ENCODE assay signal across 16 mouse cellular contexts in the genomic region with DNA sequence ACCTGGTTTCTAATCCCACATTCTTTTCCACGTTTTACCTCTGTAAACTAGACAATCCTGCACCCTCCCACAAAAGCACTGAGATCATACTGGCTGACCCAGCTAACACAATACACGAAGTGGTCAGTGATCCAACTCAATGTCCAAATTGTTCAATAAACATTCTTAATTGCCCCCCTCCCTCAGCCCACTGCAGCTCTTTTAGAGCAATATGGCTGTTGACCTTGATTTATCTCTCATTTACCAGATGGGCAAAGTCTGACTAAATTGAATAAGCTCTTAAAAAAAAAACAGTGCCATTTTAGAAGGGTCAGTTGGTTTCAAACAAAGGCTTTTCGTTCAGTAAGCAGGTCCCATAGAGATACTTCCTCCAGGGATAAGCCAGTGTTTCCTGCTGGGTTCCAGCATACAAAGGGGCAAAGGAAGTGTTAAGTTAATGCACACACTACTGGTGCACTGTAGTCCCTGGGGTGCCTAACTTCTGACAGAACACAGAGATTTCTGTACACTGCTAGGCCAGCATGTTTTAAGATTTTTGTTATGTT.
DNase-seq lines count a peak whose midpoint lies in the region; ATAC-seq and TF ChIP-seq lines count a peak whose summit lies in the region.
"Had no signal": no experiment of that assay in that cellular context is flagged by ENCODE, and none has a peak within 500 bp of the region (broad histone marks: within the 10 kb centered on the region; RNA-seq: fewer than 3 reads in every experiment).

No protein-coding gene starts in this region.

- no peaks in the 10 kb centered on the region for H3K9me3 ChIP-seq in heart, embryonic 13.5 days
- H3K9me3 ChIP-seq in kidney, postnatal 0 days (replicated peaks; ENCODE audit: low read length) = no peaks in the 10 kb centered on the region
- no peaks in the 10 kb centered on the region for H3K9me3 ChIP-seq in midbrain, embryonic 14.5 days (ENCODE audit: control insufficient read depth, low read length)
- H3K9me3 ChIP-seq in midbrain, postnatal 0 days (ENCODE audit: low read length) = no peaks in the 10 kb centered on the region
- H3K9me3 ChIP-seq: forebrain, embryonic 12.5 days; limb, embryonic 15.5 days; stomach, embryonic 15.5 days had no signal

- peaks cover 15% of the 10 kb centered on the region for H3K4me1 ChIP-seq in heart, embryonic 13.5 days
- peaks cover 6% of the 10 kb centered on the region for H3K4me1 ChIP-seq in heart, adult 2 months (ENCODE audit: control insufficient read depth, insufficient read depth, low read length)
- peaks cover 5% of the 10 kb centered on the region; the same call in 1 of the 2 replicates for H3K4me1 ChIP-seq in kidney, postnatal 0 days (replicated peaks; ENCODE audit: insufficient read depth, low read length)
- H3K4me1 ChIP-seq in midbrain, embryonic 14.5 days (ENCODE audit: control insufficient read depth, insufficient read depth, low read length) = no peaks in the 10 kb centered on the region
- no peaks in the 10 kb centered on the region for H3K4me1 ChIP-seq in midbrain, postnatal 0 days (ENCODE audit: insufficient read depth, low read length)
- H3K4me1 ChIP-seq: limb, embryonic 15.5 days; stomach, embryonic 15.5 days had no signal

- no peak overlapping the region for H3K9ac ChIP-seq in heart, embryonic 13.5 days
- no peak overlapping the region for H3K9ac ChIP-seq in heart, adult 2 months (ENCODE audit: low read depth, low read length)
- H3K9ac ChIP-seq in kidney, postnatal 0 days (ENCODE audit: low read depth, low read length) = no peak overlapping the region
- no peak overlapping the region for H3K9ac ChIP-seq in midbrain, embryonic 14.5 days (replicated peaks; ENCODE audit: low read length)
- H3K9ac ChIP-seq in midbrain, postnatal 0 days (replicated peaks; ENCODE audit: low read length, poor library complexity, severe bottlenecking) = no peak overlapping the region
- H3K9ac ChIP-seq: forebrain, embryonic 12.5 days; limb, embryonic 15.5 days; stomach, embryonic 15.5 days had no signal

- TF ChIP-seq CTCF in heart, adult 2 months (IDR thresholded peaks at IDR 0.05) = no peak
- TF ChIP-seq CTCF in kidney, postnatal 0 days (IDR thresholded peaks at IDR 0.05; ENCODE audit: low read depth) = no peak
- TF ChIP-seq CTCF in midbrain, postnatal 0 days (IDR thresholded peaks at IDR 0.05) = no peak

- H3K4me2 ChIP-seq in heart, embryonic 13.5 days = no peak overlapping the region
- no peak overlapping the region for H3K4me2 ChIP-seq in kidney, postnatal 0 days (ENCODE audit: low read length)
- no peak overlapping the region for H3K4me2 ChIP-seq in midbrain, embryonic 14.5 days (ENCODE audit: low read length)
- no peak overlapping the region for H3K4me2 ChIP-seq in midbrain, postnatal 0 days (ENCODE audit: low read depth, low read length, poor library complexity, severe bottlenecking)
- H3K4me2 ChIP-seq: forebrain, embryonic 12.5 days; limb, embryonic 15.5 days; stomach, embryonic 15.5 days had no signal

- H3K4me3 ChIP-seq in heart, embryonic 13.5 days = no peak overlapping the region
- no peak overlapping the region for H3K4me3 ChIP-seq in heart, adult 2 months
- no peak overlapping the region for H3K4me3 ChIP-seq in kidney, postnatal 0 days (replicated peaks; ENCODE audit: low read depth, low read length)
- no peak overlapping the region for H3K4me3 ChIP-seq in midbrain, embryonic 14.5 days (replicated peaks; ENCODE audit: low read depth, low read length)
- H3K4me3 ChIP-seq in midbrain, postnatal 0 days (ENCODE audit: low read depth, low read length) = no peak overlapping the region
- H3K4me3 ChIP-seq: forebrain, embryonic 12.5 days; limb, embryonic 15.5 days; stomach, embryonic 15.5 days had no signal

- peak overlapping the region; percentile 39 for H3K27ac ChIP-seq in heart, embryonic 13.5 days (replicated peaks)
- H3K27ac ChIP-seq in heart, adult 2 months = no peak overlapping the region
- H3K27ac ChIP-seq in kidney, postnatal 0 days = no peak overlapping the region
- H3K27ac ChIP-seq in midbrain, embryonic 14.5 days (replicated peaks; ENCODE audit: low read depth, low read length) = no peak overlapping the region
- no peak overlapping the region for H3K27ac ChIP-seq in midbrain, postnatal 0 days (ENCODE audit: low read depth, low read length)
- H3K27ac ChIP-seq: forebrain, embryonic 12.5 days; limb, embryonic 15.5 days; stomach, embryonic 15.5 days had no signal

- H3K36me3 ChIP-seq in heart, embryonic 13.5 days = no peaks in the 10 kb centered on the region
- H3K36me3 ChIP-seq in heart, adult 2 months (ENCODE audit: control insufficient read depth, insufficient read depth, low read length) = peaks cover 10% of the 10 kb centered on the region
- H3K36me3 ChIP-seq in kidney, postnatal 0 days (ENCODE audit: insufficient read depth, low read length) = no peaks in the 10 kb centered on the region
- no peaks in the 10 kb centered on the region for H3K36me3 ChIP-seq in midbrain, embryonic 14.5 days (ENCODE audit: control insufficient read depth, insufficient read depth, low read length)
- H3K36me3 ChIP-seq in midbrain, postnatal 0 days (ENCODE audit: insufficient read depth, low read length) = no peaks in the 10 kb centered on the region
- H3K36me3 ChIP-seq: forebrain, embryonic 12.5 days; limb, embryonic 15.5 days; stomach, embryonic 15.5 days had no signal

- H3K27me3 ChIP-seq in heart, embryonic 13.5 days (replicated peaks) = no peaks in the 10 kb centered on the region
- no peaks in the 10 kb centered on the region for H3K27me3 ChIP-seq in heart, adult 2 months (ENCODE audit: control insufficient read depth, insufficient read depth, low read length)
- H3K27me3 ChIP-seq in kidney, postnatal 0 days (ENCODE audit: insufficient read depth, low read length) = no peaks in the 10 kb centered on the region
- H3K27me3 ChIP-seq in midbrain, embryonic 14.5 days (ENCODE audit: control insufficient read depth, insufficient read depth, low read length) = no peaks in the 10 kb centered on the region
- H3K27me3 ChIP-seq in midbrain, postnatal 0 days (ENCODE audit: insufficient read depth, low read length) = no peaks in the 10 kb centered on the region
- H3K27me3 ChIP-seq: CH12.LX; forebrain, embryonic 12.5 days; limb, embryonic 15.5 days; stomach, embryonic 15.5 days had no signal

- no peak for DNase-seq in heart, adult 2 months
- peak; percentile 22 for DNase-seq in kidney, postnatal 0 days (ENCODE audit: low spot score)
- no peak for DNase-seq in kidney, adult 9 months
- DNase-seq in midbrain, embryonic 14.5 days = peak; percentile 16
- DNase-seq in midbrain, postnatal 0 days (ENCODE audit: low spot score) = no peak
- DNase-seq in retina, embryonic 14.5 days (ENCODE audit: low spot score) = peak; percentile 77
- no peak for DNase-seq in cerebellum, adult 11-12 months
- DNase-seq: adrenal gland, adult 8-10 months; cerebellum, adult 2 months; gastrocnemius, postnatal 14 days; kidney, adult 11 months had no signal

- ATAC-seq in heart, embryonic 13.5 days (ENCODE audit: extremely low read depth, insufficient number of reproducible peaks, low FRiP score, low TSS enrichment) = no peak
- ATAC-seq in kidney, postnatal 0 days (replicated peaks; ENCODE audit: low FRiP score, low read depth) = no peak
- no peak for ATAC-seq in midbrain, embryonic 14.5 days (ENCODE audit: low FRiP score, low TSS enrichment)
- no peak for ATAC-seq in midbrain, postnatal 0 days (ENCODE audit: low FRiP score)

- 61% methylated on average over 3 of the region's 3 CpGs for WGBS in heart, embryonic 13.5 days
- 46% methylated on average over 3 of the region's 3 CpGs for WGBS in heart, adult 2 months
- WGBS in kidney, postnatal 0 days = 14% methylated on average over 3 of the region's 3 CpGs
- 10% methylated on average over 3 of the region's 3 CpGs for WGBS in midbrain, embryonic 14.5 days
- 19% methylated on average over 3 of the region's 3 CpGs for WGBS in midbrain, postnatal 0 days

- intact Hi-C loops in heart, adult 2 months (cut with DNase I) = no loop called here

- H3K79me2 ChIP-seq in heart, adult 2 months (replicated peaks; ENCODE audit: control insufficient read depth, insufficient read depth, low read length) = peaks cover 4% of the 10 kb centered on the region; the same call in 1 of the 2 replicates

- TF ChIP-seq EP300 in heart, adult 2 months (IDR thresholded peaks at IDR 0.05; ENCODE audit: insufficient read depth, low read depth, low read length) = no peak

- TF ChIP-seq POLR2A in heart, adult 2 months (IDR thresholded peaks at IDR 0.05; ENCODE audit: insufficient read depth, low read depth, low read length) = no peak

Comparison
In these comparisons a context has a peak if more than half of its experiments do, and no peak if none do; other contexts are left out.
1. DNase-seq: peak in kidney, postnatal 0 days (single experiment), midbrain, embryonic 14.5 days (single experiment) and retina, embryonic 14.5 days (single experiment); none in heart, adult 2 months (0 of 2), kidney, adult 9 months (single experiment), midbrain, postnatal 0 days (single experiment) and cerebellum, adult 11-12 months (single experiment).